Mouse (Mus musculus) adrenal gland, adult 10 weeks (tissue): Measurements from ENCODE around the gene Bnip1. TPM values are rescaled to one million over a fixed set of nuclear protein-coding genes. Genes with fewer than 3 reads are reported as not detected.

ENCODE experiments used
- polyA plus RNA-seq: library from polyadenylated mRNA; stranded (reverse); fragments of 350-450 nt; fragmentation: Illumina TruSeq; extraction: RNeasy Lipid Tissue Mini Kit (QIAGEN cat#74804); gene quantifications from one replicate; pipeline ENCODE4 v1.2.3, GENCODE M21; 2014; ENCODE audit warnings: low read depth, low replicate concordance

Bnip1 gene
- polyA plus RNA-seq = 10.3 TPM

DNA sequence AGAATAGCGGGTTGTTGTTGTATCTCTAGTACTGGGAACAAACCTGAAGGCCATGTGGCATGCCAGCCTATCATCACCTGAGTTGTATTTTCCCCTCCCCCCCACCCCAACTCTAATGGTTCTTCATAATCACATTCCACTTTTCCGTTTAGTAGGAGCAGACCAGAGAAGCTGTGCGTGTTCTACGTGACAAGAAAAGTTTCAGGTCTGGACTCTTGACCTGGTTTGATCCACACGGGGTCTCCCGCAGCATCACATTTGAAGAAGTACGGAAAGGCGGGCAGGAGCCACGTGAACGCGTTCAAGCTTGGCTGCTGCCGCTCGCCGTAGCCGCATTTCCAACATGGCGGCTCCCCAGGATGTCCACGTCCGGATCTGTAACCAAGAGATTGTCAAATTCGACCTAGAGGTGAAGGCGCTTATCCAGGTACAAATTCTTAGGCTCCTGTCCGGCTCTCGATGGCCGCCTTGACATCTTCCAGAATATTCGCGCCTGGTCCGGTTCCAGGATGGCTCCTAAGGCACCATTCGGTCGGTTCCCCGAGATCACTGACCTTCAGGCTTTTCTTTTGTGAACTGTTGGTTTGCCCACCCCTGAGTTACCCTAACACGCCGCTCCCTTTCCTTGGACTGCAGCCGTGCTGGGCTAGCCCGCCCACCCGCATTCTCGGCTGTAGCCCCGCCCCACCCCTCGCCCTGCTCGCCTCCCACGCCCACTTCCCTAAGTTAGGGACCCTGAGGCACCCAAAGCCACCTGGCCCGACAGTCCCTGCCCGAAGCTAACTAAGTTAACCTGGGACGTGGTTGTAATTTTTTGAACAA, at the start of gene Bnip1:
Gene Bnip1 (plus strand): TSS at position 317 of the 822 bp plus-strand sequence.

Other genes with a start within 250 kb of the Bnip1 start
- 65.3 TPM for gene Ergic1, start 219.6 kb upstream of the Bnip1 start, polyA plus RNA-seq
- gene Dusp1, start 218.9 kb upstream of the Bnip1 start, polyA plus RNA-seq = 48.2 TPM
- 91.7 TPM for gene Atp6v0e, start 117.8 kb upstream of the Bnip1 start, polyA plus RNA-seq
- 79.0 TPM for gene Crebrf, start 65.4 kb upstream of the Bnip1 start, polyA plus RNA-seq
- gene Nkx2-5, start 63.9 kb downstream of the Bnip1 start, polyA plus RNA-seq = not detected
- not detected for gene Kifc5b, start 136.0 kb downstream of the Bnip1 start, polyA plus RNA-seq
- gene Phf1, start 152.0 kb downstream of the Bnip1 start, polyA plus RNA-seq = 3.4 TPM
- gene Cuta, start 158.5 kb downstream of the Bnip1 start, polyA plus RNA-seq = 17.7 TPM
- 0.93 TPM for gene Syngap1, start 160.2 kb downstream of the Bnip1 start, polyA plus RNA-seq
- gene Zbtb9, start 192.1 kb downstream of the Bnip1 start, polyA plus RNA-seq = 10.1 TPM
- 1.7 TPM for gene Bak1, start 247.9 kb downstream of the Bnip1 start, polyA plus RNA-seq